Mouse (Mus musculus) G1E (cell line): ENCODE data around the gene C2cd4b.

Experiments used
- CTCF ChIP-seq: IDR thresholded peaks from 2 replicates; pipeline ENCODE4 v1.5.1; 2012; ENCODE audit warnings: low read depth, low read length, inconsistent platforms, mixed read lengths
- GATA1 ChIP-seq: IDR thresholded peaks from 2 replicates; pipeline ENCODE4 v1.6.1; 2012; ENCODE audit warnings: borderline replicate concordance, low read length, inconsistent platforms, mixed read lengths
- GATA2 ChIP-seq: IDR thresholded peaks from 2 replicates; pipeline ENCODE4 v1.6.1; 2012; ENCODE audit warnings: low read depth, low read length, inconsistent platforms, borderline replicate concordance
- TAL1 ChIP-seq: conservative IDR thresholded peaks from 2 replicates; pipeline ENCODE4 v1.6.1; 2012; ENCODE audit warnings: low read depth, low read length, inconsistent platforms, mixed read lengths

- no peak for TF ChIP-seq CTCF
- no peak for TF ChIP-seq GATA1
- no peak for TF ChIP-seq TAL1
- TF ChIP-seq GATA2 = no peak
Observed at GRCm38 (mm10) chr9:67786311-67786710, 27.1 kb downstream of the C2cd4b start.
